Mouse (Mus musculus) C2C12 (cell line): ENCODE measurements around the gene Erg.

Experiments
- CTCF ChIP-seq: IDR thresholded peaks from one replicate; pipeline ENCODE4 v1.5.1; 2011; ENCODE audit not compliant: control insufficient read depth, insufficient read depth, insufficient read length
- FOSL1 ChIP-seq: IDR thresholded peaks from one replicate; pipeline ENCODE4 v1.8.0; 2011; ENCODE audit warnings: mild to moderate bottlenecking, low read length; ENCODE audit not compliant: poor library complexity, insufficient read depth, severe bottlenecking
- MAX ChIP-seq: IDR thresholded peaks from one replicate; pipeline ENCODE4 v1.6.1; 2011; ENCODE audit warnings: mild to moderate bottlenecking, control low read depth
- MYOD1 ChIP-seq: IDR thresholded peaks from one replicate; pipeline ENCODE4 v1.6.1; 2011; ENCODE audit warnings: low read depth; ENCODE audit not compliant: control insufficient read depth, insufficient read length
- USF1 ChIP-seq: IDR thresholded peaks from one replicate; pipeline ENCODE4 v1.6.1; 2011; ENCODE audit warnings: low read depth, mild to moderate bottlenecking, control low read depth, moderate library complexity

DNA sequence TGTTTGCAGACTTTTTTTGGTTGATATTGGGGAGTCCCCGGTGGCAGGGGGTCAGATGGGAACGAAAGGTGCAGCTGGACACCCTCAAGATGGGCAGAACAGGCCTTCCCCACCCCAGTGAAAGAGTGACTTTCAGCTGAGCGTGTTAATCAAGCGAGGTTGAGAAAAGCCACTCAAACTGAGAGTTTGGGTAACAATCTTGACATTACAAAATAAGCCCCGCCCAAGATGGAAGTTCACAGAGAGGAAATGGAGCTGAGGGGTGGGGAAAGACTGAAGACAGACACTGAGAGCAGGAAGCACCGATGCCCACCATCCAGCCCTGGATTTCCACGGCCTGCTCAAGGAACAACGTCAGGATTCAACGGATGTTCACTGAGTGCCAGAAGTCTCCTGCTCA lies 237.8 kb downstream of the Erg start:
- TF ChIP-seq CTCF (no peak), MAX (no peak), USF1 (no peak), MYOD1 (no peak), FOSL1 (no peak)
